Mouse (Mus musculus) B cell, adult 67 days (primary cell): Measurements from ENCODE around the gene Kif15. TPM values are rescaled to one million over a fixed set of nuclear protein-coding genes. Genes with fewer than 3 reads are reported as not detected.

Source experiments
- total RNA-seq, 2 experiments: library from RNA; stranded (reverse); gene quantifications; 4 replicates each; pipeline ENCODE4 v1.2.4; 2023

The Kif15 gene
- 1 to 10 TPM; 4.1 to 5.6 TPM for total RNA-seq

GRCm38 (mm10) chr9:122950643-122951475 is at the start of gene Kif15, which contains the start of gene 1110059G10Rik:
Kif15 (plus strand) TSS chr9:122951046.
1110059G10Rik (minus strand) TSS chr9:122951000.

GRCm38 (mm10) chr9:122922936-122923381 is 27.9 kb upstream of the Kif15 start, which contains the start of gene Zfp105:
Zfp105 (plus strand) TSS chr9:122923072.

GRCm38 (mm10) chr9:123020995-123021631 is 70.3 kb downstream of the Kif15 start, which contains the start of gene Tmem42:
Tmem42 (plus strand) TSS chr9:123021326.

GRCm38 (mm10) chr9:123034426-123034825 is 83.6 kb downstream of the Kif15 start, which contains the start of gene Tgm4:
Tgm4 (plus strand) TSS chr9:123034726.

Other genes starting within 250 kb of the Kif15 start
- gene Topaz1, start 203.7 kb upstream of the Kif15 start, total RNA-seq, result not detected
- gene Tcaim, start 145.5 kb upstream of the Kif15 start, total RNA-seq, result 10 to 100 TPM; 16.0 to 24.8 TPM
- gene Gm35549, start 107.0 kb upstream of the Kif15 start, total RNA-seq, result not detected
- 100 to 1,000 TPM; 142 to 152 TPM for gene Zfp445, start 85.0 kb upstream of the Kif15 start, total RNA-seq
- gene Zkscan7, start 65.4 kb upstream of the Kif15 start, total RNA-seq, result 1 to 10 TPM; 3.9 to 6.3 TPM
- not detected for gene Zfp105, start 28.0 kb upstream of the Kif15 start, total RNA-seq
- 10 to 100 TPM; 44.6 to 48.4 TPM for gene 1110059G10Rik, start within 50 bp of the Kif15 start, total RNA-seq
- 10 to 100 TPM; 14.2 to 19.4 TPM for gene Tmem42, start 70.3 kb downstream of the Kif15 start, total RNA-seq
- gene Tgm4, start 83.7 kb downstream of the Kif15 start, total RNA-seq, result 1 to 10 TPM in 1 of 2 experiments, not detected in 1; 1.2 TPM
- 10 to 100 TPM; 40.2 to 52.0 TPM for gene Zdhhc3, start 162.2 kb downstream of the Kif15 start, total RNA-seq
- gene Exosc7, start 162.2 kb downstream of the Kif15 start, total RNA-seq, result 10 to 100 TPM; 40.5 to 45.0 TPM
- not detected for gene Clec3b, start 199.9 kb downstream of the Kif15 start, total RNA-seq